Mouse (Mus musculus): ENCODE data around the gene Atg13.
"Not testable (repeated sequence)": the region's sequence is repeated elsewhere in the genome, so short reads cannot be mapped to it uniquely, and the experiment has no call there.

Gene Atg13

GRCm38 (mm10) chr2:91710272-91711234 lies at the start of gene Atg13, which contains the start of gene Harbi1:
Atg13 (minus strand) TSS chr2:91710576.
Harbi1 (plus strand) TSS chr2:91710852.
- peak; percentile 94 for DNase-seq (ENCODE audit: low spot score)

- peak; percentile 31 for DNase-seq (ENCODE audit: low spot score)
Observed at GRCm38 (mm10) chr2:91749811-91750261, 39.5 kb upstream of the Atg13 start.

GRCm38 (mm10) chr2:91744686-91745085 lies 34.3 kb upstream of the Atg13 start:
- DNase-seq (ENCODE audit: low spot score), result no peak

- no peak for DNase-seq (ENCODE audit: low spot score)
Observed at GRCm38 (mm10) chr2:91739586-91739985, 29.2 kb upstream of the Atg13 start.

- no peak for DNase-seq (ENCODE audit: low spot score)
Observed at GRCm38 (mm10) chr2:91735221-91735620, 24.8 kb upstream of the Atg13 start.

- DNase-seq (ENCODE audit: low spot score), result peak; percentile 82
Observed at GRCm38 (mm10) chr2:91729971-91730821, 19.8 kb upstream of the Atg13 start, which contains the start of gene Ambra1. Ambra1 (plus strand) TSS chr2:91730134.

GRCm38 (mm10) chr2:91729571-91729970 lies 19.2 kb upstream of the Atg13 start:
- DNase-seq (ENCODE audit: low spot score), result no peak

GRCm38 (mm10) chr2:91727011-91727410 lies 16.6 kb upstream of the Atg13 start:
- DNase-seq (ENCODE audit: low spot score), result no peak

GRCm38 (mm10) chr2:91725476-91725875 lies 15.1 kb upstream of the Atg13 start:
- not testable (repeated sequence) for DNase-seq (ENCODE audit: low spot score)

- no peak for DNase-seq (ENCODE audit: low spot score)
Observed at GRCm38 (mm10) chr2:91724716-91725115, 14.3 kb upstream of the Atg13 start.

GRCm38 (mm10) chr2:91723951-91724350 lies 13.6 kb upstream of the Atg13 start:
- DNase-seq (ENCODE audit: low spot score), result no peak

- DNase-seq (ENCODE audit: low spot score), result no peak
Observed at GRCm38 (mm10) chr2:91723382-91723781, 13.0 kb upstream of the Atg13 start.

- DNase-seq (ENCODE audit: low spot score), result no peak
Observed at GRCm38 (mm10) chr2:91718276-91718675, 7.9 kb upstream of the Atg13 start.

GRCm38 (mm10) chr2:91714921-91715320 lies 4.5 kb upstream of the Atg13 start:
- no peak for DNase-seq (ENCODE audit: low spot score)

GRCm38 (mm10) chr2:91711256-91711925 lies 1.0 kb upstream of the Atg13 start:
- DNase-seq (ENCODE audit: low spot score), result peak; percentile 17

- DNase-seq (ENCODE audit: low spot score), result no peak
Observed at GRCm38 (mm10) chr2:91708361-91708760, 2.0 kb downstream of the Atg13 start.

GRCm38 (mm10) chr2:91706456-91706855 lies 3.9 kb downstream of the Atg13 start:
- DNase-seq (ENCODE audit: low spot score), result no peak

GRCm38 (mm10) chr2:91705736-91706135 lies 4.6 kb downstream of the Atg13 start:
- no peak for DNase-seq (ENCODE audit: low spot score)

- no peak for DNase-seq (ENCODE audit: low spot score)
Observed at GRCm38 (mm10) chr2:91701366-91701765, 9.0 kb downstream of the Atg13 start.

- DNase-seq (ENCODE audit: low spot score), result no peak
Observed at GRCm38 (mm10) chr2:91699225-91699624, 11.2 kb downstream of the Atg13 start.

GRCm38 (mm10) chr2:91696225-91696590 lies 14.2 kb downstream of the Atg13 start:
- no peak for DNase-seq (ENCODE audit: low spot score)
